Mouse (Mus musculus): ENCODE results near the gene Arhgef33.
"Not testable (repeated sequence)": the region's sequence is repeated elsewhere in the genome, so short reads cannot be mapped to it uniquely, and the experiment has no call there.

The Arhgef33 gene

GRCm38 (mm10) chr17:80345277-80345676 lies 38.1 kb downstream of the Arhgef33 start:
- DNase-seq (ENCODE audit: low read depth, low spot score), result peak; percentile 48

- DNase-seq (ENCODE audit: low read depth, low spot score), result no peak
Measured at GRCm38 (mm10) chr17:80346591-80347125, 39.5 kb downstream of the Arhgef33 start.

- no peak for DNase-seq (ENCODE audit: low read depth, low spot score)
Measured at GRCm38 (mm10) chr17:80347234-80347633, 40.0 kb downstream of the Arhgef33 start.

- no peak for DNase-seq (ENCODE audit: low read depth, low spot score)
Measured at GRCm38 (mm10) chr17:80360245-80360644, 53.0 kb downstream of the Arhgef33 start.

GRCm38 (mm10) chr17:80367276-80367675 lies 60.1 kb downstream of the Arhgef33 start:
- DNase-seq (ENCODE audit: low read depth, low spot score), result no peak

GRCm38 (mm10) chr17:80368606-80369005 lies 61.4 kb downstream of the Arhgef33 start:
- peak; percentile 42 for DNase-seq (ENCODE audit: low read depth, low spot score)

- no peak for DNase-seq (ENCODE audit: low read depth, low spot score)
Measured at GRCm38 (mm10) chr17:80372989-80373725, 66.0 kb downstream of the Arhgef33 start, which contains the start of gene Gm10190. Gm10190 (minus strand) TSS chr17:80373541.

GRCm38 (mm10) chr17:80373726-80374096 lies 66.5 kb downstream of the Arhgef33 start:
- DNase-seq (ENCODE audit: low read depth, low spot score), result no peak

GRCm38 (mm10) chr17:80378386-80378785 lies 71.2 kb downstream of the Arhgef33 start:
- DNase-seq (ENCODE audit: low read depth, low spot score), result not testable (repeated sequence)

- no peak for DNase-seq (ENCODE audit: low read depth, low spot score)
Measured at GRCm38 (mm10) chr17:80385671-80386070, 78.5 kb downstream of the Arhgef33 start.

- DNase-seq (ENCODE audit: low read depth, low spot score), result no peak
Measured at GRCm38 (mm10) chr17:80390024-80390423, 82.8 kb downstream of the Arhgef33 start.

- peak; percentile 85 for DNase-seq (ENCODE audit: low read depth, low spot score)
Measured at GRCm38 (mm10) chr17:80391423-80392403, 84.5 kb downstream of the Arhgef33 start.

- no peak for DNase-seq (ENCODE audit: low read depth, low spot score)
Measured at GRCm38 (mm10) chr17:80398243-80398642, 91.0 kb downstream of the Arhgef33 start.

GRCm38 (mm10) chr17:80411182-80411581 lies 104.0 kb downstream of the Arhgef33 start:
- peak; percentile 19 for DNase-seq (ENCODE audit: low read depth, low spot score)

GRCm38 (mm10) chr17:80418572-80419210 lies 111.5 kb downstream of the Arhgef33 start:
- DNase-seq (ENCODE audit: low read depth, low spot score), result no peak

- no peak for DNase-seq (ENCODE audit: low read depth, low spot score)
Measured at GRCm38 (mm10) chr17:80420998-80421397, 113.8 kb downstream of the Arhgef33 start.

GRCm38 (mm10) chr17:80426171-80426570 lies 119.0 kb downstream of the Arhgef33 start:
- DNase-seq (ENCODE audit: low read depth, low spot score), result no peak

- DNase-seq (ENCODE audit: low read depth, low spot score), result no peak
Measured at GRCm38 (mm10) chr17:80426901-80427300, 119.7 kb downstream of the Arhgef33 start.

- DNase-seq (ENCODE audit: low read depth, low spot score), result no peak
Measured at GRCm38 (mm10) chr17:80427966-80428365, 120.8 kb downstream of the Arhgef33 start.

GRCm38 (mm10) chr17:80431997-80432396 lies 124.8 kb downstream of the Arhgef33 start:
- DNase-seq (ENCODE audit: low read depth, low spot score), result no peak

GRCm38 (mm10) chr17:80434430-80434829 lies 127.2 kb downstream of the Arhgef33 start:
- no peak for DNase-seq (ENCODE audit: low read depth, low spot score)

- no peak for DNase-seq (ENCODE audit: low read depth, low spot score)
Measured at GRCm38 (mm10) chr17:80435680-80436079, 128.5 kb downstream of the Arhgef33 start.
